In genomic region chr3:121418251-121418601, GRCm38 (mm10) we compare ENCODE assay signal across 16 mouse cellular contexts. TPM values are rescaled to one million over a fixed set of nuclear protein-coding genes. Genes with fewer than 3 reads are reported as not detected.
DNase-seq lines count a peak whose midpoint lies in the region; ATAC-seq and TF ChIP-seq lines count a peak whose summit lies in the region.
"Had no signal": no experiment of that assay in that cellular context is flagged by ENCODE, and none has a peak within 500 bp of the region (broad histone marks: within the 10 kb centered on the region; RNA-seq: fewer than 3 reads in every experiment).

No protein-coding gene starts in this region.

- 41% methylated on average over 6 of the region's 6 CpGs for WGBS in heart, embryonic 11.5 days (ENCODE audit: insufficient replicate concordance)
- WGBS in kidney, embryonic 16.5 days: 42% methylated on average over 6 of the region's 6 CpGs
- 44% methylated on average over 6 of the region's 6 CpGs for WGBS in embryonic facial prominence, embryonic 13.5 days

- H3K9me3 ChIP-seq in heart, embryonic 11.5 days (replicated peaks; ENCODE audit: control insufficient read depth, low read length): no peaks in the 10 kb centered on the region
- no peaks in the 10 kb centered on the region for H3K9me3 ChIP-seq in kidney, embryonic 16.5 days (ENCODE audit: low read length)
- H3K9me3 ChIP-seq in ES-E14 (ENCODE audit: control insufficient read depth, insufficient read depth, low read depth, low read length): no peaks in the 10 kb centered on the region
- no peaks in the 10 kb centered on the region for H3K9me3 ChIP-seq in embryonic facial prominence, embryonic 13.5 days
- H3K9me3 ChIP-seq: liver, embryonic 13.5 days; neural tube, embryonic 15.5 days had no signal

- intact Hi-C loops in heart, postnatal 36 days (cut with DNase I): no loop called here

- DNase-seq in heart, postnatal 36 days: no peak
- no peak for DNase-seq in kidney, adult 18-20 months
- DNase-seq in ES-E14 (ENCODE audit: low read depth, low spot score): no peak
- no peak for DNase-seq in natural killer cell, adult 2 months (ENCODE audit: low spot score in 2 of 2)
- DNase-seq in right cerebral cortex, adult 2 months (ENCODE audit: low spot score in 2 of 2): no peak
- DNase-seq: cerebellum, adult 9-10 months; liver, embryonic 13.5 days; right cerebral cortex, postnatal 4 days had no signal

- H3K9ac ChIP-seq in heart, embryonic 11.5 days (ENCODE audit: low read depth, low read length): no peak overlapping the region
- H3K9ac ChIP-seq in kidney, embryonic 16.5 days (replicated peaks; ENCODE audit: low read length): no peak overlapping the region
- no peak overlapping the region for H3K9ac ChIP-seq in ES-E14 (ENCODE audit: insufficient read depth, low read depth, low read length, poor library complexity, severe bottlenecking)
- no peak overlapping the region for H3K9ac ChIP-seq in embryonic facial prominence, embryonic 13.5 days
- H3K9ac ChIP-seq: liver, embryonic 13.5 days; neural tube, embryonic 15.5 days had no signal

- in situ Hi-C loops in ES-E14 (cut with MboI; ENCODE audit: low sequenced_read_pairs in 2 of 2, unreplicated experiment in 2 of 2): no loop called here

- no peak overlapping the region for H3K4me2 ChIP-seq in heart, embryonic 11.5 days
- no peak overlapping the region for H3K4me2 ChIP-seq in kidney, embryonic 16.5 days (replicated peaks; ENCODE audit: low read depth, low read length)
- H3K4me2 ChIP-seq in embryonic facial prominence, embryonic 13.5 days: no peak overlapping the region
- H3K4me2 ChIP-seq: liver, embryonic 13.5 days; neural tube, embryonic 15.5 days had no signal

- peak overlapping the region; percentile 12; the same call in 1 of the 2 replicates for H3K27ac ChIP-seq in heart, embryonic 11.5 days (ENCODE audit: low read depth, low read length)
- no peak overlapping the region for H3K27ac ChIP-seq in kidney, embryonic 16.5 days (ENCODE audit: low read length)
- peak overlapping the region; percentile 72; the same call in 1 of the 2 replicates for H3K27ac ChIP-seq in ES-E14 (ENCODE audit: insufficient read depth, low read depth, low read length, poor library complexity, severe bottlenecking)
- peak overlapping the region; percentile 51 for H3K27ac ChIP-seq in embryonic facial prominence, embryonic 13.5 days
- H3K27ac ChIP-seq: liver, embryonic 13.5 days; neural tube, embryonic 15.5 days; stomach, postnatal 0 days had no signal

- H3K4me1 ChIP-seq in heart, embryonic 11.5 days (ENCODE audit: control insufficient read depth, insufficient read depth, low read length): peaks cover 10% of the 10 kb centered on the region; the same call in 1 of the 2 replicates
- H3K4me1 ChIP-seq in kidney, embryonic 16.5 days (ENCODE audit: insufficient read depth, low read length): peaks cover 12% of the 10 kb centered on the region
- peaks cover 4 to 15% of the 10 kb centered on the region in 2 experiments; a peak in 2 of 4 replicates for H3K4me1 ChIP-seq in ES-E14 (ENCODE audit: control insufficient read depth in 2 of 2, insufficient read depth in 2 of 2, low read length in 2 of 2, poor library complexity in 1 of 2)
- peaks cover 14% of the 10 kb centered on the region for H3K4me1 ChIP-seq in embryonic facial prominence, embryonic 13.5 days
- H3K4me1 ChIP-seq: liver, embryonic 13.5 days; neural tube, embryonic 15.5 days had no signal

- H3K4me3 ChIP-seq in heart, embryonic 11.5 days (ENCODE audit: low read depth, low read length): no peak overlapping the region
- H3K4me3 ChIP-seq in kidney, embryonic 16.5 days (ENCODE audit: low read length): no peak overlapping the region
- no peak overlapping the region for H3K4me3 ChIP-seq in ES-E14 (ENCODE audit: insufficient read depth in 1 of 2, low read depth in 1 of 2, low read length in 2 of 2, poor library complexity in 1 of 2, severe bottlenecking in 1 of 2)
- no peak overlapping the region for H3K4me3 ChIP-seq in embryonic facial prominence, embryonic 13.5 days
- H3K4me3 ChIP-seq: erythroblast, embryonic 14.5 days; liver, embryonic 13.5 days; neural tube, embryonic 15.5 days had no signal

- H3K36me3 ChIP-seq in heart, embryonic 11.5 days (ENCODE audit: control insufficient read depth, insufficient read depth, low read length): no peaks in the 10 kb centered on the region
- no peaks in the 10 kb centered on the region for H3K36me3 ChIP-seq in kidney, embryonic 16.5 days (ENCODE audit: insufficient read depth, low read length)
- H3K36me3 ChIP-seq in ES-E14 (ENCODE audit: control insufficient read depth, insufficient read depth, low read length, poor library complexity, severe bottlenecking): no peaks in the 10 kb centered on the region
- no peaks in the 10 kb centered on the region for H3K36me3 ChIP-seq in embryonic facial prominence, embryonic 13.5 days
- H3K36me3 ChIP-seq: liver, embryonic 13.5 days; neural tube, embryonic 15.5 days had no signal

- no peak for ATAC-seq in heart, embryonic 11.5 days (replicated peaks; ENCODE audit: insufficient number of reproducible peaks, low FRiP score, low TSS enrichment)
- ATAC-seq in kidney, embryonic 16.5 days (ENCODE audit: low FRiP score, low TSS enrichment): peak; percentile 43; the same call in 1 of the 2 replicates
- ATAC-seq in embryonic facial prominence, embryonic 13.5 days (ENCODE audit: insufficient number of reproducible peaks, insufficient read depth, low FRiP score, low TSS enrichment, low read depth): no peak
- ATAC-seq: CD4-positive, CD25-positive, alpha-beta regulatory T cell, adult 4 months; intestine, embryonic 16.5 days had no signal

- no peaks in the 10 kb centered on the region for H3K27me3 ChIP-seq in heart, embryonic 11.5 days (ENCODE audit: control insufficient read depth, insufficient read depth, low read length)
- H3K27me3 ChIP-seq in kidney, embryonic 16.5 days (ENCODE audit: insufficient read depth, low read length): no peaks in the 10 kb centered on the region
- no peaks in the 10 kb centered on the region for H3K27me3 ChIP-seq in embryonic facial prominence, embryonic 13.5 days
- H3K27me3 ChIP-seq: liver, embryonic 13.5 days; neural tube, embryonic 15.5 days had no signal

TF ChIP-seq in ES-E14, 5 proteins besides CTCF, POLR2A, EP300 and RAD21:
- TF ChIP-seq HCFC1 (IDR thresholded peaks at IDR 0.05; ENCODE audit: borderline replicate concordance, insufficient read depth, low read length) (no peak), ZNF384 (IDR thresholded peaks at IDR 0.05; ENCODE audit: low read depth, low read length) (no peak), MAFK (IDR thresholded peaks at IDR 0.05; ENCODE audit: insufficient read depth, low read depth, low read length) (no peak), ZC3H11A (IDR thresholded peaks at IDR 0.05; ENCODE audit: borderline replicate concordance, low read depth, low read length) (no peak), CHD2 (IDR thresholded peaks at IDR 0.05; ENCODE audit: low read depth, low read length) (no peak)
TF ChIP-seq in ES-E14: peak in this region for 0.

RNA-seq across cellular contexts. Expression of gene Cnn3, which starts 8.1 kb away (rescaled TPM):
- 488 and 525 TPM in 2 replicates for polyA plus RNA-seq in heart, embryonic 11.5 days (2014; fragmentation: Nextera tagmentation; extraction: Ambion mirVana)
- total RNA-seq in heart, postnatal 36 days (2021): 10 to 100 TPM; 42.1 to 43.8 TPM
- polyA plus RNA-seq in kidney, embryonic 16.5 days (2015; fragmentation: Nextera tagmentation; extraction: Ambion mirVana): 620 and 668 TPM in 2 replicates
- 140 and 241 TPM in 2 replicates for total RNA-seq in ES-E14 (2012; rRNA removed)
- 793 and 938 TPM in 2 replicates for polyA plus RNA-seq in embryonic facial prominence, embryonic 13.5 days (2015; fragmentation: Nextera tagmentation; extraction: Ambion mirVana)
